Mouse (Mus musculus): ENCODE results near the gene Zfp422. TPM values are rescaled to one million over a fixed set of nuclear protein-coding genes. Genes with fewer than 3 reads are reported as not detected.
"Not testable (repeated sequence)": the region's sequence is repeated elsewhere in the genome, so short reads cannot be mapped to it uniquely, and the experiment has no call there.

The Zfp422 gene
- polyA plus RNA-seq, 1 experiment: 4.8 TPM

GRCm38 (mm10) chr6:116636581-116637235 lies 7.9 kb upstream of the Zfp422 start:
- no peak for TF ChIP-seq FLI1 (IDR thresholded peaks at IDR 0.05; ENCODE audit: low read length)
- no peak for TF ChIP-seq GATA1 (IDR thresholded peaks at IDR 0.05; ENCODE audit: borderline replicate concordance, low read length)
- Histone ChIP-seq H3K36me3 (replicated peaks; ENCODE audit: low read length) (no peaks in the 10 kb centered on the region), H3K4me1 (peaks cover 68% of the 10 kb centered on the region), H3K4me3 (replicated peaks) (no peak overlapping the region), H3K27me3 (replicated peaks) (peaks cover 3% of the 10 kb centered on the region), H3K9me3 (no peaks in the 10 kb centered on the region)

DNA sequence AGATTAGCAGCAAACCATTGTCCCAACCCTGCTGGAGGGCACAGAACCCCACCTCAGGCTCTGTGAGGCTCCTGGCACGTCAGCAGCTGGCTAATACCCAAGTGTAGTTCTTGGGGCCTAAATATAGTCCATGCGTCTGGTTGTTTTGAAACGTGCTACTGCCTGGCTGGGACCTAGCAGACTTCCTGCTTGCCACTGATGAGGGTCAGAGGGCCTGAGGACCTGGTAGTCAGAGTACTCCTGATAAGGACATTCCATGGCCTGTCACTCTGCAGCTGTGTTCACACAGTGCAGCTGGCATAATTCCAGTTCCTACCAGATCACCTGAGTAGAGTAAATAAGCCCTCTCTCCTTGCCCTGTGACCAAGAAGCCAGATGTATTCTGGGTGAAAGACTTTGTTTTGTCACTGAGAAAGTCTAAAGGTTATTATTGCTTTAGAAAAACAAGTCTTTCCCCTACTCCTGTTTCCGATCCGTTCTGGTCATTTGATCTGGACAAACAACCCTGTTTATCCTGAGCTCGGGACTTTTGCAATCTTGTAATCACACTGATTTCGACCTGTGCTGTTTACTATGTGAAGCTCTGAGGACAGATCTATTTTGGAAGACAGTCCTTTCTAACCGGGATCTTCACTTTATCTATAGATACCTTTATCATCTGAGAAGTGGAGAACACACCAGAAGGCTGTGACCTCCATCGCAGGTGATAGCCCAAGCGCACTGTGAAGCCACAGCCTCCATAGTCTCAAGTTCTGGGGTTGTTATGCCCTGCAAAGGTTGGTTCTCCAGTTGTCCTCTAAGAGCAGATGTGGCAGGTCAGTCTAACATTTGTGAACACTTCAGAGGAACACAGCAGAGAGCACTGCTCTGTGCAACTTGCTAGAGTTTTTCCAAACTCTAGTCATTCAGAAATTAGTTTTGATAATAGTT lies 6.7 kb upstream of the Zfp422 start:
- TF ChIP-seq FLI1 (IDR thresholded peaks at IDR 0.05; ENCODE audit: low read length) (no peak), GATA1 (IDR thresholded peaks at IDR 0.05; ENCODE audit: borderline replicate concordance, low read length) (no peak)
- Histone ChIP-seq H3K27me3 (replicated peaks) (peaks cover 3% of the 10 kb centered on the region), H3K36me3 (replicated peaks; ENCODE audit: low read length) (no peaks in the 10 kb centered on the region), H3K4me1 (peaks cover 80% of the 10 kb centered on the region), H3K4me3 (replicated peaks) (peak overlapping the region; percentile 52), H3K9me3 (no peaks in the 10 kb centered on the region)

DNA sequence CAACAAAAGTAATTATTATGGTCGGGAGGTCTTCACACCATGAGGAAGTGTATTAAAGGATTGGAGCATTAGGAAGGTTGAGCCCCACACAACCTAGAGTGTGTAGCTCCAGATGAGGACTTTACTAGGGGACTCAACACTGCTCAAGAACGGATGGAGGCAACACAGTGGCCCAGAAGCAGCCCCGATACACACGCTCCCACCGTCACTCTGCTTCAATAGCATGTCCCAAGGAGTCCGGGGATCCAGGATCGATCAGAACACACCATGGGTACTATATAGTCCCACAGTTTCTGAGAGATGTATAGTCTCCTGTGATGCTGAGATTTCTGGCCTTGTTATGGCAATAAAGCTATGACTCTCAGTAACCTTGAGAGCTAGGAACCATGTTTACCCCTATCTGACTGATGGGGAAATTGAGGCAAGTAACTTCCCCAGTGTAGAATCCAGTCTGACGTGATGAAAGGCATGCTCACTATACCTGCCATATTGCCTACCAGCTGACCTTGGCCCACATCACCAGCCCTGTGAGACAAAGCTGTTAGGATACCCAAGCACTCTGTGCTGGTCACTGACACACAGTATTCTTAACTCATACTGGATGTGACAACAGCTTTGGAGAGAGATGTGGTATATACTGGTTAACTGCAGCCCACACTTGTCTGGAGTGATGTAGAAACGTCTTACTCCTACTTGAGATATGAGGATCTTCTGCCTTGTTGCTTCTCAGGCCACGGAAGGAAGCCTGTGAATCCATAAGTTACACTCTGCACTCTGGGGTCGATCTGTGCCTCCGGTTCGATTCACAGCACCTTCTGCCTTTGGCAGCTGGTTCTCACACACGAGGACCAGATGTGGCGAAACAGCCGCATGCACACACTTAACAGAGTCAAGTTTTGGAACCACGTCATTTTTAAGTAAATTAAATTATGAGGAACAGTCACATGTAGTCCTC lies 5.2 kb upstream of the Zfp422 start:
- no peaks in the 10 kb centered on the region for H3K9me3 ChIP-seq
- H3K36me3 ChIP-seq (replicated peaks; ENCODE audit: low read length): no peaks in the 10 kb centered on the region
- H3K4me3 ChIP-seq (replicated peaks): no peak overlapping the region
- peaks cover 3% of the 10 kb centered on the region for H3K27me3 ChIP-seq (replicated peaks)
- peaks cover 84% of the 10 kb centered on the region for H3K4me1 ChIP-seq
- TF ChIP-seq GATA1 (IDR thresholded peaks at IDR 0.05; ENCODE audit: borderline replicate concordance, low read length): no peak

DNA sequence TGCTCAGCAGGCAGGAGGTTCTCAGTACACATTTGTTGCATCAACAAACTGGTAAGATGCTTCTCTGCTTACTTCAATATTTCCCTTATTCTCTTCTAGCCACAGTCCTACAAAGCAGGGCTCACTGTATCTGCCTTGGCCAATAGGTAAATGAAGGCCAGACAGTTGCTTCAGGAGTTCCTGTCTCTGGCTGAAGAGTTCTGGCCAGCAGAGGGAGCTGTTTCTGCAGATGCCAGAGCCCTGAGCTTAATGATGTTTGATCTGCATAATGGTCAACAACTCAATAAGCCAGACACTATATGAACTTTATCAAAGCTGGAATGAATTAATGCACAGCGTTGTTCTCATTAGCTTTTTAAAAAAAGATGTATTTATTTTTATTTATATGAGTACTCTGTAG lies 3.3 kb upstream of the Zfp422 start:
- Histone ChIP-seq H3K4me3 (replicated peaks) (no peak overlapping the region), H3K9me3 (no peaks in the 10 kb centered on the region), H3K27me3 (replicated peaks) (no peaks in the 10 kb centered on the region), H3K4me1 (peaks cover 82% of the 10 kb centered on the region), H3K36me3 (replicated peaks; ENCODE audit: low read length) (peaks cover under 1% of the 10 kb centered on the region)
- TF ChIP-seq FLI1 (IDR thresholded peaks at IDR 0.05; ENCODE audit: low read length): no peak
- no peak for TF ChIP-seq GATA1 (IDR thresholded peaks at IDR 0.05; ENCODE audit: borderline replicate concordance, low read length)

DNA sequence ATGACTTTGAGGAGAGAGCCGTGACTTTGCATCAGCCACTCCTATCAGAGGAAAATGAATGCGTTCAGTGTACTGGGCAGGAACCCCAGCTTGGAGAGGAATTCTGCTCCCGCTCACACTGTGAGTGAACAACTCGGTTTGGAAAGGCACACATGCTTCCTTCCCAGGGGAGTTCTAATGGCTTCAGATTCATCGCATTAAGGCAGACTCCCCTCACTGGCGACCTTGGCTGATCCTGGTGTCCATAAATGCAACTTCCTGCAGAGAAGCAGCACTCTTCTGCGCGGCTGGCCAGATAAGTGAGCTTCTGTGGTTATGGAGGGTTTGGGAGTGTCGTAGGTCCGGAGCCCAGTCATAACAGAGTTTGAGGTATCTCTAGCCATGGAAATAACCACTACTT lies 967 bp upstream of the Zfp422 start:
- no peak for TF ChIP-seq FLI1 (IDR thresholded peaks at IDR 0.05; ENCODE audit: low read length)
- TF ChIP-seq GATA1 (IDR thresholded peaks at IDR 0.05; ENCODE audit: borderline replicate concordance, low read length): no peak
- Histone ChIP-seq H3K4me1 (peaks cover 75% of the 10 kb centered on the region), H3K4me3 (replicated peaks) (peak overlapping the region; percentile 77), H3K36me3 (replicated peaks; ENCODE audit: low read length) (peaks cover 11% of the 10 kb centered on the region), H3K27me3 (replicated peaks) (no peaks in the 10 kb centered on the region), H3K9me3 (no peaks in the 10 kb centered on the region)

DNA sequence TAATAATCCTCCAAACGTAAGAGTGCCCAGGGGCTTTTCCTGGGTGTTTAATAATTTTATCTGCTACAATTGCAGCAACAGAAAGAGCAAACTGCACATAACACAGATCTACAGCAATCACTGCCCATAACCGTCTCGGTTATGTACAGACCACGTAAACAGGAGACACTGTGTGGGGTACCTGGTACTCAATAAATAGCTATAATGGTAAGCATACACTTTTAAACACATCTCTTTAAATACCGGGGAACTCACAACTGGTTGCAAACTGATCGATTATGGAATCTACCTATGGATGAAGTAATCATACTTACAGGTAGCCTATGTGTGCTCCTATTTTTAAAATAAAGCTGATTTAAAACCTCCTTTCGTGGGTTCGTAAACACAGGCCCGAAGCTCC lies 704 bp downstream of the Zfp422 start:
- no peaks in the 10 kb centered on the region for H3K27me3 ChIP-seq (replicated peaks)
- TF ChIP-seq GATA1 (IDR thresholded peaks at IDR 0.05; ENCODE audit: borderline replicate concordance, low read length) (no peak), FLI1 (IDR thresholded peaks at IDR 0.05; ENCODE audit: low read length) (no peak)
- H3K4me3 ChIP-seq (replicated peaks): peak overlapping the region; percentile 96
- H3K4me1 ChIP-seq: peaks cover 78% of the 10 kb centered on the region
- H3K36me3 ChIP-seq (replicated peaks; ENCODE audit: low read length): peaks cover 15% of the 10 kb centered on the region
- H3K9me3 ChIP-seq: no peaks in the 10 kb centered on the region

DNA sequence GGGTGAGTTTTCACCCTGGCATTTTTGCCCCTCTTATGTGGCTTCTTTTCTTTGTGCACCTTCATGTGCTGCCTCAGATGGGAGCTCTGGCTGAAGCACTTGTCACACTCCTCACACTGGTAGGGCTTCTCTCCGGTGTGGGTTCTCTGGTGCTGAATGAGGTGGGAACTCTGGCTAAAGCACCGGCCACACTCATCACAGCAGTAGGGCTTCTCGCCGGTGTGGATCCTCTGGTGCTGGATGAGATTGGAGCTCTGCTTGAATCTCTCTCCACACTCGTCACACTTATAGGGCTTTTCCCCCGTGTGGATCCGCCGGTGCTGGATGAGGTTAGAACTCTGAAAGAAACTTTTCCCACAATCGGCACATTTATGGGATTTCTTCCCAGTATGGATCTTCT lies 2.4 kb downstream of the Zfp422 start:
- not testable (repeated sequence) for H3K4me3 ChIP-seq (replicated peaks); H3K9me3 ChIP-seq; H3K27me3 ChIP-seq (replicated peaks)
- Histone ChIP-seq H3K36me3 (replicated peaks; ENCODE audit: low read length) (peaks cover 15% of the 10 kb centered on the region), H3K4me1 (peaks cover 85% of the 10 kb centered on the region)

DNA sequence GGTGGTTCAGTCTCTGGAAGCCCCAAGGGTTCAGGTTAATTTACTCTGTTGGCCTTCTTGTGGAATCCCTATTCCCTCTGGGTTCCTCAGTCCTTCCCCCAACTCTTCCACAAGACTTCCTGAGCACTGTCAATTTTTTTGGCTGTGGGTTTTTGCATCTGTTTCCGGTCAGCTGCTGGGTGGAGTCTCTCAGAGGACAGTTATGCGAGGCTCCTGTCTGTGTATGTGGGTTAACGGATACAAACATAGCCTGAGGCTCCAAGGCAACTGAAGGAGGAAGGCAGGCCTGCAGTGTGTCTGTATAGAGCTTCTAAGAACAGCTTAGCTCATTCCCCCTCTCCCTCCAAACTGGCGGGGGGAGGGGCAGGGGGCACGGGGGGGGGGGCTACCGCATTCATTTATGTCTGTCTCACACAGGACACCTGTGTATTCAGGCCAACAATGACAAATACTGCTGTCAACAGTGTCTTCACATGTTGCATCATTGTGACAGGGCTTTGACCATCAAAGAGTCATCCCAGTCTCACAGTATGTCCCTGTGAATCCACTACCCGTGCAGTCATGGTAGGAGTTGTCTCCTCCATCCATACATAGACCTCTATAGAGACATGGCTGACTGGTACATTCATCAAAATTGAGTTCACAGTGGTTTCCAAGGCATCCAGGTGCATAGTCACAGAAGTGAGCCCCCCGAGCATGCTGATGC lies 7.3 kb downstream of the Zfp422 start:
- TF ChIP-seq GATA1 (IDR thresholded peaks at IDR 0.05; ENCODE audit: borderline replicate concordance, low read length) (no peak), FLI1 (IDR thresholded peaks at IDR 0.05; ENCODE audit: low read length) (peak; percentile 72)
- Histone ChIP-seq H3K36me3 (replicated peaks; ENCODE audit: low read length) (peaks cover 9% of the 10 kb centered on the region), H3K4me3 (replicated peaks) (peak overlapping the region; percentile 74), H3K4me1 (peaks cover 77% of the 10 kb centered on the region), H3K27me3 (replicated peaks) (no peaks in the 10 kb centered on the region), H3K9me3 (no peaks in the 10 kb centered on the region)

DNA sequence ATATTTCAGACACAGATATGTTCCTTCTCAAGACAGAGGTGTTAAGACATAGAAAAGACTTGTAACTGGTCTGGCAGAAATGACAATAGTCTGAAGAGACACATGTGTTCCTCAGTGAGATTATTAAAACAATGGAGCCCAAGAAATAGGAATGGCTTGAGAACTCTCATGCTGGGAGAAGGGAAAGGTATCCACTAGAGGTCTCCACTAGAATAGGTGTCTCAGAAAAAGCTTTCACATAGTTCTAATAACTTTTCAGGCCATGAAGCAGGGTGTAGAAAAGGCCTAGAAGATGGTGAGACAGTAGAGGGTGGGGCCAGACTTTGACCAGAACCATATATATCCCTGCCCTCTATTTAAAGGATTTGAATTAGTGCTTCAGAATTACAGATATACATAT lies 10.7 kb downstream of the Zfp422 start:
- no peak overlapping the region for H3K4me3 ChIP-seq (replicated peaks)
- H3K36me3 ChIP-seq (replicated peaks; ENCODE audit: low read length): no peaks in the 10 kb centered on the region
- TF ChIP-seq GATA1 (IDR thresholded peaks at IDR 0.05; ENCODE audit: borderline replicate concordance, low read length) (no peak), FLI1 (IDR thresholded peaks at IDR 0.05; ENCODE audit: low read length) (no peak)
- H3K27me3 ChIP-seq (replicated peaks): no peaks in the 10 kb centered on the region
- H3K9me3 ChIP-seq: no peaks in the 10 kb centered on the region
- H3K4me1 ChIP-seq: peaks cover 74% of the 10 kb centered on the region
